Mouse (Mus musculus): ENCODE data around the gene Heg1.
A peak's percentile ranks its signal among the peaks of the same experiment; 100 is the strongest.

Gene Heg1

GRCm38 (mm10) chr16:33684162-33684702 is at the start of gene Heg1:
Gene Heg1, plus strand, starts transcription at chr16:33684370.
- peak; percentile 70 to 82 for DNase-seq (ENCODE audit: low spot score in 2 of 2)

GRCm38 (mm10) chr16:33635836-33636595 is 48.2 kb upstream of the Heg1 start:
- DNase-seq (ENCODE audit: low spot score in 2 of 2): no peak

GRCm38 (mm10) chr16:33641779-33642178 is 42.4 kb upstream of the Heg1 start:
- DNase-seq (ENCODE audit: low spot score in 2 of 2): no peak

DNA sequence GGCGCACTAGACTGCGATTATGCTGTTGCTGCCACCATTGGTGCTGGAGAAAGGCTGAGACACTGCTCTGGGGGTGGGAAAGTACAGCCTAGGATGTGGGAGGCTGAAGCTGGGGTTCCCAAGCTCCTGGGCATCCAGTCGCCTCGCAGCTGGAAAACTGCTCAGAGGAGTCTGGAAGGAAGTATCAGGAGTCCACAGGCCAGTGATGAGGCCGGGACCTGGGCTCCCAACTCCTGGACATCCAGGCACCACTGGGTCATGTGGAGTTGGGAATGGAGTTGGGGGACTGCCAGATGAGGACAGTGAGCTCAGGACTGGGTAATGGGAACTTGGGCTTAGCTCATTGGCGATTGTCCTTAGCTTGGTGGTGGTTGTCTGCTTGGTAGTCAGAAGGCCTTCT is 31.1 kb upstream of the Heg1 start:
- no peak for DNase-seq (ENCODE audit: low spot score in 2 of 2)

DNA sequence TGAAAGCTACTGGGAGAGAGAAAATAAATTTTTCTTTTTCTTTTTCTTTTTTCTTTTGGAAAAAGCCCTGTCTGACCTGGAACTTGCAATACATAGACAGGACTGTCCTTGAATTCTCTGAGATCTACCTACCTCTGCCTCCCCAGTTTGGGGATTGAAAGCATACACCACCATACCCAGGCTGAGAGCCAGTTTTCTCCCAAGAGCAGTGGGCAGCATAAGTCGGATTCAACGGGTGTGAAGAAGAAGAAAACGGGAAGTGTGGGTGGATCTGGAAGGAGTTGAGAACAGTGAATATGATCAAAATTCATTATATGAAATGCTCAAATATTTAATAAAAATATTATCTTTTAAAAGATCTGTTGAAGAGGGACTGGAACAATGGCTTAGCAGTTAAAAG is 28.7 kb upstream of the Heg1 start:
- no peak for DNase-seq (ENCODE audit: low spot score in 2 of 2)

DNA sequence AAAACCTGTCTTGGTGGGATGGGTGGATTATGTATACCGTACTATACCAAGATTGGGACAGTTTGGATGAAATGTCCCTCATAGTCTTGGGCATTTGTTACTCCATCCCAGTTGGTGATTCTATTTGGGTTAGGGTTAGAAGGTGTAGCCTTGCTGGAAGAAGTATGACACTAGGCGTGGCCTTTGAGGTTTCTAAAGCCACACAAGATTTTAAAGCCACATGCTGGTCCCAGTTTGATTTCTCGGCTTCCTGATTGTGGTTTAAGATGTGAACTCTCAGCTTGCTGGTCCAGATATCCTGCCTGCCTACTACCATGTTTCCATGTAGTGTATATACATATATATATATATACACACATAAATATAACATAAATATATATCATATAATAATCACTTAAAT is 27.0 kb upstream of the Heg1 start:
- no peak for DNase-seq (ENCODE audit: low spot score in 2 of 2)

DNA sequence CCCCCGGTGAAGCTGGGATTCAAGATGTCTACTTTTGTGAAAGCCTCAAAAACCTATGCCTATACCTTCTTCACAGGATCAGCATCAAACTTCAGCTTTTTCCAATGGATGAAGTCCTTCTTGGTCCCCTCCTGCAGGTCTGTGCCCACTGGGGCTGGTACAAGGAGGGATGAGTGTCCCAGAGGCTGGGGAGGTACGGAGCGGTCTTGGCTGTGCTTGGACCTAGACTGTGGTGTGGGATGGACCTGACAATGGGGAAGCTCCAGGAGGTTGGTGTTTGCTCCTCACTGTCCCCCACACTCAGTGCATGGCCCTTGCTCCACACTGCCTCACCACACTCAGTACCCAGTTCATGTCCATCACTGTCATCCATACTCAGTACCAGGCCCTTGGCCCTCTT is 26.0 kb upstream of the Heg1 start:
- DNase-seq (ENCODE audit: low spot score in 2 of 2): no peak

GRCm38 (mm10) chr16:33659521-33659920 is 24.6 kb upstream of the Heg1 start:
- no peak for DNase-seq (ENCODE audit: low spot score in 2 of 2)

GRCm38 (mm10) chr16:33660125-33660524 is 24.0 kb upstream of the Heg1 start:
- DNase-seq (ENCODE audit: low spot score in 2 of 2): no peak

DNA sequence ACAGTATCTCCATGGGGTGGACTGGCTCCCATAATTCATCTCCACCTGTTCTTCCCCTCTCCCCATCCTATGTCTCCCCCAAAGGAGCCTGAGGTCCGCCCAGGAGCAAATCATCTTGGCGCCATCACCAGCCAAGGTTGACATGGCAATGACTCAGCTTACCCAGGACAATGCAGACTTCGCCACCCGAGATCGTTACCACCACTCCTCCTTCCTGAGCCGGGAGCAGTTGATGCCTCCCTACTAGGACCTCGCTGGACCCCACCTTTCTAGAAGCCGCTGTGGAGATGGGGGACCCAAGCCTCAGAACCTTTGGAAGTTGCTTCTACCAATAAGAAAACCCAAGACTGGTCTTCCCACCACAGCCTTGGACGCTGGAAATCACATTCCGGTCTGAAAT is 21.3 kb upstream of the Heg1 start:
- DNase-seq (ENCODE audit: low spot score in 2 of 2): no peak

- no peak for DNase-seq (ENCODE audit: low spot score in 2 of 2)
Observed at GRCm38 (mm10) chr16:33666226-33666625, 17.9 kb upstream of the Heg1 start.

- no peak for DNase-seq (ENCODE audit: low spot score in 2 of 2)
Observed at GRCm38 (mm10) chr16:33666985-33667538, 17.1 kb upstream of the Heg1 start.

- DNase-seq (ENCODE audit: low spot score in 2 of 2): no peak
Observed at GRCm38 (mm10) chr16:33668448-33668847, 15.7 kb upstream of the Heg1 start.

DNA sequence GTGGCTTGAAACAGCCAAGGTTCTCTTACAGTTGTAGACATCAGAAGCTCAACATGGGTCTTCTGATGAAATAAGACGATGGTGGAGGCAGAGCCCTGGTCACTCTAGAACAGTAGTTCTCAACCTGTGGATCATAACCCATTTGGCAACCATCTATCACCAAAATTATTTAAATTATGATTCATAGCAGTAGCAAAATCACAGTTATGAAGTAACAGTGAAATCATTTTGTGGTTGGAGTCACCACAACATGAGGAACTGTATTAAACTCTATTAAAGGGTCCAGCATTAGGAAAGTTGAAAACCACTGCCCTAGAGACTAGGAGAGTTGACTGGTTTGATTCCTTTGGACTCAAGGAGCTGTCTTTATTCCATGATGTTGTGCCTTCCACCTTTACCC is 15.1 kb upstream of the Heg1 start:
- DNase-seq (ENCODE audit: low spot score in 2 of 2): no peak

GRCm38 (mm10) chr16:33670340-33670739 is 13.8 kb upstream of the Heg1 start:
- DNase-seq (ENCODE audit: low spot score in 2 of 2): no peak

GRCm38 (mm10) chr16:33670933-33671332 is 13.2 kb upstream of the Heg1 start:
- no peak for DNase-seq (ENCODE audit: low spot score in 2 of 2)

GRCm38 (mm10) chr16:33672188-33672587 is 12.0 kb upstream of the Heg1 start:
- no peak for DNase-seq (ENCODE audit: low spot score in 2 of 2)

DNA sequence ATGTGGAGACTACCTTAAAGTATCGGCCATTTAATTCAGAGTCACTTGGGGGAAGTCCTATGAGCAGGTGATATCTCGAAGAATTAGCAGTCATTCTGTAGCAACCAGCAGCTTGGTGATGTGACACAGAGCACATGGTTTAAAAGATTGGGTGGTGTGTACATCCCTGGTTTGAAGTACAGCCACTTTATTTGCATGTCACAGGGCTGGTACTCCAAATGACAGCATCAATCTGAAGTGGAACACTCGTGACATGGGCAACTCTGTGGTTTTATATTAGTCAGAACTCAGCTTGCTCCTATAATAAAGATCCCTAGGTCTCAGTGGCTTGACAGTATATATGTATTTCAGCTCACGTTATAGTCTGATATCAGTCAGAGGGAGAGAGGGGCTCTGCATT is 11.5 kb upstream of the Heg1 start:
- no peak for DNase-seq (ENCODE audit: low spot score in 2 of 2)

DNA sequence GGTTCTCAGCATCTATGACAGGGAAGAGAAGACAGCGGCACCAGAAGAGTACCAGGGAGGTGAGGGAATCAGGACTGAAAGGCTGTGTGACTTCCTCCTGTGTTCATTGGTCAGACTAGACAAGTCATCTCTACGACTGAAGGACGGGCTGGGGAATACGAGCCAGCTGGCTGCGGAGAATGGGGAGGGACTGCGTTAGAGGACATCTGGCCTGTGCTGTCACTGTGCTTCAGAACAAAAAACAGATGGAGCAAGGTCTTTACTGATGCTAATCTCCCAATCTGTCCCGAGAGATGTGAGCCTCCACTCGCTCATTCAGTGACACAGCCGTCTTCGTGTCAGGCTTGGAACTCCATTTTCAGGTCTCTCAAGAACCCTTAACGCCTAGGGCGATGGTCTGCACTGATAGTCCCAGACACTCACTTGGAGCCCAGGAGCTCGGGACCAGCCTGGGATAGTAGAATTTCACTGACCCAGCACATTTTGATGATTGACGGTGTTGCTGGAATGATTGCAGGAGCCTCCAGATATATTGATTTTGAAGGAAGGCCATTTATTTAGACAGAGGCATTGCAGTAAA is 10.6 kb upstream of the Heg1 start:
- DNase-seq (ENCODE audit: low spot score in 2 of 2): no peak

GRCm38 (mm10) chr16:33675151-33675847 is 8.9 kb upstream of the Heg1 start:
- no peak for DNase-seq (ENCODE audit: low spot score in 2 of 2)

DNA sequence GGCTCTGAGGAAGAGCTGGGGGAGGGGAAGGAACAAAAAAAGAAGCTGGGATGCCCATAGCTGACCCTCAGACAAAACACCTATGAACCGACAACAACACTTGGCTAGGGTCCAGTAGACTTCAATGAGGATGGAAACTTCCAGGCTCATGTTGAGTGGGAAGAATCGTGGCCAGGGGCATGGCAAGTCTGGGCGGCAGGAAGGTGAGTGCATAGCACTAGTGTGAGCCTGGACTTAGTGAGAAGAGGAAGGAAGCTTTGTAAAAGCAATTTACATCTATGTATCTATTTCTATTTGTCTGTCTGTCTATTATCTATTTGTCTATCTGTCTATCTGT is 8.4 kb upstream of the Heg1 start:
- no peak for DNase-seq (ENCODE audit: low spot score in 2 of 2)

Data from spleen, postnatal 10 days (tissue).